Mouse (Mus musculus): ENCODE measurements around the gene Mall. TPM values are rescaled to one million over a fixed set of nuclear protein-coding genes. Genes with fewer than 3 reads are reported as not detected.

Mall gene
- polyA plus RNA-seq, 1 experiment from 2014 or later, result 0.69 TPM

DNA sequence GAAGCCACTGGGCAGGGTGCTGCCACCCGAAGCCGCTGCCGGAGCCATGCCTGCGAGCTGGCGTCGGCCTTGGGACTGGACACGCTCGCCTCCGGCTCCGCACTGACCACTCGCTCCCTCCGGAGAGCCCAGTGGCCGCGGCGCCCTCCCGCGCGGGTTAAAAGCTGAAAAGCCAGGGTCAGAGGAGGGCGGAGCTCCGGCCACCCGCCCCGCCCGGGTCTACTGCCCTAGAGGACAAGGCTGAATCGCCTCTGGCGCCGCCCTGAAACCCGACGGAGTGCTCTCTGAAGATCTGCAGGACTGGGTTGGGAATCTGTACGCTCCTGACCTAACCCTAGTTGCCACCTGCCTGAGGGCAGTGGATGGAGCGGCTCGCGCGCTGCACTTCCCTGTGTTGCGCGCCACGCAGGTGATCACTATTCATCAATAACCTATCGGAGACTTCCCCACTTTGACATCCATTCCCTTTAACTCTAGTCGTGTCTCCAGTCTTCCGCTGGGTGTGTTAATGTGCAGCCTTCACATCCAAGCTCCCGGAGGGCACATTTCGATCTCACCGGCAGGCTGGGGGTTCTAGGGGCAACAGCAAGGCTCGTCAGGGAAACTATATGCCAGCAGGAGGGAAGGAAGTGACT lies 73.5 kb downstream of the Mall start, which contains the start of gene Mal:
Mal (minus strand) TSS at position 610 of the 635 bp plus-strand sequence.
- Histone ChIP-seq H3K4me2 (peak within 1 kb of the TSS; percentile 91), H3K4me3 (peak within 1 kb of the TSS; percentile 48), H3K36me3 (no peaks in the 10 kb centered on the region), H3K9ac (peak within 1 kb of the TSS; percentile 69), H3K27ac (no peak within 1 kb of the TSS), H3K4me1 (replicated peaks) (peaks cover 15% of the 10 kb centered on the region), H3K9me3 (no peaks in the 10 kb centered on the region), H3K27me3 (peaks cover 65% of the 10 kb centered on the region)
- 0 out of 2 replicates have a peak, but pooled peaks have one; percentile 32 for ATAC-seq (ENCODE audit: low FRiP score)
- under 1% methylated on average over 43 of the region's 43 CpGs for WGBS

DNA sequence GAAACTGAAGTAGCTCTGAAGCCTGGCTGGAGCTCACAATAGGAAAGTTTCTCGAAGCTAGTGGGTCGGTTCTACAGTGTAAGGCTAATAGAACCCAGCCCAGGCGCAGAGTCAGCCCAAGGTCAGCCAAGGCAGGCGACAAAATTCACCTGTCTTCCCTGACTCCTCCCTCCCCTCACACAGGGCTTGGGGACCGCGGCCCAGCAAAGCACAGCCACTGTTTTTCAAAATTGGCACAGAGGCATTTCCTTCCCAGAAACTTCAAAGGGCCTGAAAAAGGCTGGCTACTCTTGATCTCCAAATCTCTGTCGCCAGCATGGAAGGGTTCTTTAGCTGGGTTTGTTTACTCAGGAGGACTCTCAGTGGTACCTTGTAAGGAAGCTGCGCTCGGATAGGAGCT lies 74.3 kb downstream of the Mall start:
- Histone ChIP-seq H3K4me3 (peak overlapping the region; percentile 48), H3K9ac (no peak overlapping the region), H3K9me3 (no peaks in the 10 kb centered on the region), H3K27me3 (peaks cover 65% of the 10 kb centered on the region), H3K27ac (no peak overlapping the region), H3K4me1 (replicated peaks) (peaks cover 15% of the 10 kb centered on the region), H3K4me2 (peak overlapping the region; percentile 91), H3K36me3 (no peaks in the 10 kb centered on the region)
- WGBS, result 7% methylated on average over 9 of the region's 9 CpGs
- no peak for ATAC-seq (ENCODE audit: low FRiP score)

DNA sequence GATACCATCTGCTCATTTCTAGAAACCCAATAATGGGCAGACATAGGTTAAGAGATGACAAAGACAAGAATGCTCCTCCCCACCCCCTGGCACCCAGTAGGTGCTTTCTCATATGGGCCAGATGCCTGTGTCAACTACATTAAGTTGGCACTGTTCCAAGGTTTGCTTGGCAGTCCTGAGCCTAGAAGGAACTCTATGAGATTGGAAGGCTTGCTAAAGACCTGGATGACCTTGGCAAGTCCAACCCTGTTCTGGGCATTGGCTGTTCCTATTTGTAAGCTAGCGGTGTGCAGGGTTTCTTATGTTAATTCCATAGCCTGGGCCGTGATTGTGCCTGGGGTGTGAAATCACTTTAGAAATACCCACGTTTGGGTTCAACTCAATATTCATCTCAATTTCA lies 74.9 kb downstream of the Mall start:
- H3K4me1 ChIP-seq (replicated peaks), result peaks cover 15% of the 10 kb centered on the region
- no peak overlapping the region for H3K4me3 ChIP-seq
- H3K4me2 ChIP-seq, result no peak overlapping the region
- H3K36me3 ChIP-seq, result no peaks in the 10 kb centered on the region
- no peak overlapping the region for H3K9ac ChIP-seq
- no peak overlapping the region for H3K27ac ChIP-seq
- peaks cover 65% of the 10 kb centered on the region for H3K27me3 ChIP-seq
- 57% methylated on average over 3 of the region's 3 CpGs for WGBS
- no peaks in the 10 kb centered on the region for H3K9me3 ChIP-seq
- ATAC-seq (ENCODE audit: low FRiP score), result no peak

Other genes with a start within 250 kb of the Mall start
- gene Kcnip3, start 207.8 kb downstream of the Mall start, polyA plus RNA-seq (2015; fragmentation: Nextera tagmentation; extraction: Ambion mirVana), result 3.6 and 4.8 TPM in 2 replicates
- gene Prom2, start 188.5 kb downstream of the Mall start, polyA plus RNA-seq (2015; fragmentation: Nextera tagmentation; extraction: Ambion mirVana), result 0.10 TPM in 1 of 2 replicates, not detected in the other
- 8.0 and 8.7 TPM in 2 replicates for gene Zfp661, start 142.8 kb downstream of the Mall start, polyA plus RNA-seq (2015; fragmentation: Nextera tagmentation; extraction: Ambion mirVana)
- gene Mrps5, start 142.7 kb downstream of the Mall start, polyA plus RNA-seq (2015; fragmentation: Nextera tagmentation; extraction: Ambion mirVana), result 152 and 158 TPM in 2 replicates
- 2.6 and 2.7 TPM in 2 replicates for gene Mal, start 73.2 kb downstream of the Mall start, polyA plus RNA-seq (2015; fragmentation: Nextera tagmentation; extraction: Ambion mirVana)
- 18.8 and 19.9 TPM in 2 replicates for gene Nphp1, start 59.0 kb upstream of the Mall start, polyA plus RNA-seq (2015; fragmentation: Nextera tagmentation; extraction: Ambion mirVana)
- gene Mtln, start 62.6 kb upstream of the Mall start, polyA plus RNA-seq (2015; fragmentation: Nextera tagmentation; extraction: Ambion mirVana), result 32.7 and 34.8 TPM in 2 replicates
- gene Bub1, start 101.9 kb upstream of the Mall start, polyA plus RNA-seq (2015; fragmentation: Nextera tagmentation; extraction: Ambion mirVana), result 13.2 and 14.4 TPM in 2 replicates
- 0.21 TPM in 1 of 2 replicates, not detected in the other for gene Acoxl, start 108.9 kb upstream of the Mall start, polyA plus RNA-seq (2015; fragmentation: Nextera tagmentation; extraction: Ambion mirVana)